Mouse (Mus musculus) liver, embryonic 11.5 days (tissue): ENCODE data around the gene Tlr2. TPM values are rescaled to one million over a fixed set of nuclear protein-coding genes. Genes with fewer than 3 reads are reported as not detected.
"Not testable (repeated sequence)": the region's sequence is repeated elsewhere in the genome, so short reads cannot be mapped to it uniquely, and the experiment has no call there.

Experiments used
- ATAC-seq: fragments of 200-750 bp; cut with Nextera tagmentation; replicated peaks from 2 replicates; pipeline ENCODE4 v1.8.0; 2017; ENCODE audit warnings: moderate number of reproducible peaks, mild to moderate bottlenecking, moderate TSS enrichment, moderate library complexity; ENCODE audit not compliant: low FRiP score
- DNase-seq: peaks from one replicate; pipeline ENCODE4 v3.0.0-alpha.2; 2017; ENCODE audit warnings: low spot score
- H3K27ac ChIP-seq: fragments of 300-500 bp; sonication (generic); 2 replicates; pipeline ENCODE4 v1.5.1; 2014; ENCODE audit warnings: mild to moderate bottlenecking, low read depth, low read length, control low read depth
- H3K27me3 ChIP-seq: fragments of 300-500 bp; sonication (generic); replicated peaks from 2 replicates; pipeline ENCODE4 v1.6.1; 2014; ENCODE audit warnings: low read length, mixed read lengths; ENCODE audit not compliant: control insufficient read depth, insufficient read depth
- H3K36me3 ChIP-seq: fragments of 300-500 bp; sonication (generic); 2 replicates; pipeline ENCODE4 v1.6.1; 2014; ENCODE audit warnings: mild to moderate bottlenecking, low read length, moderate library complexity, mixed read lengths; ENCODE audit not compliant: control insufficient read depth, insufficient read depth
- H3K4me1 ChIP-seq: fragments of 300-500 bp; sonication (generic); replicated peaks from 2 replicates; pipeline ENCODE4 v1.6.1; 2014; ENCODE audit warnings: low read length, mixed read lengths; ENCODE audit not compliant: control insufficient read depth, insufficient read depth
- H3K4me2 ChIP-seq: fragments of 300-500 bp; sonication (generic); 2 replicates; pipeline ENCODE4 v1.6.1; 2014; ENCODE audit warnings: mild to moderate bottlenecking, control low read depth, moderate library complexity
- H3K4me3 ChIP-seq: fragments of 300-500 bp; sonication (generic); 2 replicates; pipeline ENCODE4 v1.5.1; 2014; ENCODE audit warnings: low read depth, low read length, control low read depth
- H3K9ac ChIP-seq: fragments of 300-500 bp; sonication (generic); 2 replicates; pipeline ENCODE4 v1.6.1; 2014; ENCODE audit warnings: low read depth, low read length, control low read depth
- H3K9me3 ChIP-seq: fragments of 300-500 bp; sonication (generic); 2 replicates; pipeline ENCODE4 v1.6.1; 2016; ENCODE audit warnings: low read length, inconsistent platforms, mixed read lengths; ENCODE audit not compliant: control insufficient read depth
- WGBS: fragments of 180-500 bp; shearing (Covaris S2); extraction: QIAGEN DNeasy Blood & Tissue Kit; methylation state at CpG from one replicate; pipeline ENCODE4 v1.1.7; 2014; 5-methylcytosine and 5-hydroxymethylcytosine counted together
- polyA plus RNA-seq: library from polyadenylated mRNA; unstranded; fragments of >200 nt; fragmentation: Nextera tagmentation; extraction: Ambion mirVana; gene quantifications from 2 replicates; pipeline ENCODE4 v1.2.1, GENCODE M21; 2014

The Tlr2 gene
- polyA plus RNA-seq, 1 experiment from 2014 or later = 2.5 TPM

- H3K36me3 ChIP-seq, H3K4me1 ChIP-seq, H3K4me3 ChIP-seq, H3K9me3 ChIP-seq, H3K27ac ChIP-seq, H3K4me2 ChIP-seq, ATAC-seq, H3K27me3 ChIP-seq, H3K9ac ChIP-seq, DNase-seq: not testable (repeated sequence)
- 82% methylated on average over 7 of the region's 7 CpGs for WGBS
Measured at GRCm38 (mm10) chr3:83871559-83871958, 30.0 kb upstream of the Tlr2 start.

- no peak overlapping the region for H3K4me2 ChIP-seq
- H3K36me3 ChIP-seq = no peaks in the 10 kb centered on the region
- H3K4me1 ChIP-seq = no peaks in the 10 kb centered on the region
- H3K27ac ChIP-seq = no peak overlapping the region
- no peak for ATAC-seq
- H3K9me3 ChIP-seq = no peaks in the 10 kb centered on the region
- no peak overlapping the region for H3K9ac ChIP-seq
- WGBS = 99% methylated on average over 2 of the region's 2 CpGs
- DNase-seq = no peak
- no peak overlapping the region for H3K4me3 ChIP-seq
- H3K27me3 ChIP-seq = no peaks in the 10 kb centered on the region
Measured at GRCm38 (mm10) chr3:83869776-83870175, 28.2 kb upstream of the Tlr2 start.

- not testable (repeated sequence) for DNase-seq, ATAC-seq, H3K36me3 ChIP-seq, H3K4me1 ChIP-seq, H3K9ac ChIP-seq, H3K4me3 ChIP-seq, H3K27me3 ChIP-seq, H3K9me3 ChIP-seq, H3K27ac ChIP-seq, H3K4me2 ChIP-seq
Measured at GRCm38 (mm10) chr3:83867026-83867425, 25.5 kb upstream of the Tlr2 start.

GRCm38 (mm10) chr3:83865216-83865615, 23.6 kb upstream of the Tlr2 start:
- Histone ChIP-seq H3K9me3 (no peaks in the 10 kb centered on the region), H3K9ac (no peak overlapping the region), H3K27me3 (no peaks in the 10 kb centered on the region), H3K4me1 (no peaks in the 10 kb centered on the region), H3K27ac (no peak overlapping the region), H3K4me3 (no peak overlapping the region), H3K36me3 (no peaks in the 10 kb centered on the region), H3K4me2 (no peak overlapping the region)
- ATAC-seq (no peak), DNase-seq (no peak)
- 84% methylated on average over 2 of the region's 2 CpGs for WGBS

GRCm38 (mm10) chr3:83864064-83864548, 22.5 kb upstream of the Tlr2 start:
- 80% methylated on average over 9 of the region's 9 CpGs for WGBS
- DNase-seq = no peak
- no peaks in the 10 kb centered on the region for H3K9me3 ChIP-seq
- no peak overlapping the region for H3K27ac ChIP-seq
- no peak overlapping the region for H3K4me2 ChIP-seq
- no peak for ATAC-seq
- no peaks in the 10 kb centered on the region for H3K36me3 ChIP-seq
- no peak overlapping the region for H3K4me3 ChIP-seq
- H3K27me3 ChIP-seq = no peaks in the 10 kb centered on the region
- H3K4me1 ChIP-seq = no peaks in the 10 kb centered on the region
- H3K9ac ChIP-seq = no peak overlapping the region

- H3K9me3 ChIP-seq = no peaks in the 10 kb centered on the region
- WGBS = 29% methylated on average over 1 of the region's 1 CpGs
- DNase-seq = no peak
- no peak overlapping the region for H3K9ac ChIP-seq
- no peak overlapping the region for H3K4me2 ChIP-seq
- H3K4me1 ChIP-seq = no peaks in the 10 kb centered on the region
- H3K27me3 ChIP-seq = no peaks in the 10 kb centered on the region
- no peak overlapping the region for H3K27ac ChIP-seq
- ATAC-seq = peak; percentile 26; the same call in 1 of the 2 replicates
- H3K36me3 ChIP-seq = no peaks in the 10 kb centered on the region
- no peak overlapping the region for H3K4me3 ChIP-seq
Measured at GRCm38 (mm10) chr3:83862956-83863355, 21.4 kb upstream of the Tlr2 start.

GRCm38 (mm10) chr3:83859595-83859994, 18.0 kb upstream of the Tlr2 start:
- ATAC-seq (no peak), DNase-seq (no peak)
- no peak overlapping the region for H3K4me2 ChIP-seq
- no peak overlapping the region for H3K4me3 ChIP-seq
- no peaks in the 10 kb centered on the region for H3K4me1 ChIP-seq
- WGBS = 86% methylated on average over 7 of the region's 7 CpGs
- no peaks in the 10 kb centered on the region for H3K36me3 ChIP-seq
- no peak overlapping the region for H3K9ac ChIP-seq
- no peaks in the 10 kb centered on the region for H3K9me3 ChIP-seq
- no peaks in the 10 kb centered on the region for H3K27me3 ChIP-seq
- no peak overlapping the region for H3K27ac ChIP-seq

GRCm38 (mm10) chr3:83859071-83859470, 17.5 kb upstream of the Tlr2 start:
- 78% methylated on average over 3 of the region's 3 CpGs for WGBS
- Histone ChIP-seq H3K27ac (no peak overlapping the region), H3K9me3 (no peaks in the 10 kb centered on the region), H3K27me3 (no peaks in the 10 kb centered on the region), H3K36me3 (no peaks in the 10 kb centered on the region), H3K4me2 (no peak overlapping the region), H3K9ac (no peak overlapping the region), H3K4me1 (no peaks in the 10 kb centered on the region), H3K4me3 (no peak overlapping the region)
- ATAC-seq (no peak), DNase-seq (no peak)

- 88% methylated on average over 13 of the region's 13 CpGs for WGBS
- no peaks in the 10 kb centered on the region for H3K4me1 ChIP-seq
Measured at GRCm38 (mm10) chr3:83857621-83858020, 16.1 kb upstream of the Tlr2 start.

More at GRCm38 (mm10) chr3:83857621-83858020, 16.1 kb upstream of the Tlr2 start:
- Histone ChIP-seq H3K27ac (no peak overlapping the region), H3K4me3 (no peak overlapping the region), H3K36me3 (no peaks in the 10 kb centered on the region), H3K9ac (no peak overlapping the region), H3K9me3 (no peaks in the 10 kb centered on the region), H3K27me3 (no peaks in the 10 kb centered on the region), H3K4me2 (no peak overlapping the region)
- no peak for ATAC-seq
- no peak for DNase-seq
